Mouse (Mus musculus) adrenal gland, postnatal 10 days (tissue): Measurements from ENCODE around the gene Slc7a1. TPM values are rescaled to one million over a fixed set of nuclear protein-coding genes. Genes with fewer than 3 reads are reported as not detected.

Experiments used
- DNase-seq: peaks from one replicate; pipeline ENCODE4 v3.0.0; 2021; ENCODE audit warnings: mixed read lengths
- long read RNA-seq, 2 experiments: library from polyadenylated mRNA; stranded (forward); transcript quantifications; one replicate each; pipeline ENCODE4 v2.0.0; 2021
- total RNA-seq, 2 experiments: library from RNA; stranded (reverse); gene quantifications; 2 replicates each; pipeline ENCODE4 v1.2.3; 2021

The Slc7a1 gene
- total RNA-seq = 10 to 100 TPM; 53.0 to 60.6 TPM
- long read RNA-seq, experiment 1, partial matches to known transcripts = 1 of 11 reads
- long read RNA-seq, experiment 1, other reads (novel, unspliced or antisense) = 10 of 11 reads
- long read RNA-seq, experiment 2, partial matches to known transcripts = 0 of 5 reads
- long read RNA-seq, experiment 2, other reads (novel, unspliced or antisense) = 5 of 5 reads

- DNase-seq = peak; percentile 95
Measured at GRCm38 (mm10) chr5:148399660-148400443, at the start of gene Slc7a1. Gene Slc7a1 (minus strand): TSS chr5:148399904.

GRCm38 (mm10) chr5:148444974-148445373, 45.3 kb upstream of the Slc7a1 start:
- no peak for DNase-seq

DNA sequence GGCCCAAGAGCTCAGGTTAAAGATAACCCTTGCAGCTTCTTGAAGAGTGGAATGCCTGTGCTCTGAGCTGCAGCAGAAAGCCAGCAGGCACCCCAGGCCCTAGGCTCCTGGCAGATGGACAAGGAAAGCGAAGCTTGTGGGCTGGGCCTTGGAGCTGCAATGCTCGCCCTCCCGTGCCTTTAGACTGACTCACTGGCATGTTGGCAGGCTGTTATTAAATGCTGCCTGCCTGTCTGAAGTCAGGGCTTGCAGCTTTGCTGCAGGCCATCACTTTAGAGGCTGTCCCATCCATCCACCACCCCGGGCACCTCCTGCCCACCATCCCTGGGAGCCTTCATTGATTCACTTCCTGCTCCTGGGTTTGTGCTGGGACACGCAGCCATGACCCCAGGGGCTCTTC, 44.0 kb upstream of the Slc7a1 start:
- DNase-seq = peak; percentile 80

DNA sequence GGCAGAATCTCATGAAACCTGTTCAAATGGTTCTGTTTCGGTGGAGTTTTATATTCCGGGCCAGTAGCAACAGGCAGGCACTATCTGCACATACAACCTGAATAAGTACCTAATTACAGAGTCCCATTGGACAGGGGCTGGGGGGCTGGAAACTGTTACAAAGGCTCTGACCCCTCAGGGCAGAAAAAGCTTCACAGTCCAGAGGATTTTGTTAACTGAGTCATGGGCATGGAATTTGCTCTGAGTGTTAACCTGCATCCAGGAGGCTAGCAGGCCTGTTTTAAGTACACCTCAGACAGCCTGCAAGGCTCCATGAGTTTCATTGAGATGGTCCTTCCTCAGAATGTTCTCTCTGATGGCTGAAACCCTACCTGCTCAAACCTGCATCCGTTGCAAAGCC, 36.0 kb upstream of the Slc7a1 start:
- no peak for DNase-seq

GRCm38 (mm10) chr5:148432121-148432520, 32.4 kb upstream of the Slc7a1 start:
- no peak for DNase-seq

- DNase-seq = no peak
Measured at GRCm38 (mm10) chr5:148428846-148429245, 29.1 kb upstream of the Slc7a1 start.

- no peak for DNase-seq
Measured at GRCm38 (mm10) chr5:148425136-148425535, 25.4 kb upstream of the Slc7a1 start.

DNA sequence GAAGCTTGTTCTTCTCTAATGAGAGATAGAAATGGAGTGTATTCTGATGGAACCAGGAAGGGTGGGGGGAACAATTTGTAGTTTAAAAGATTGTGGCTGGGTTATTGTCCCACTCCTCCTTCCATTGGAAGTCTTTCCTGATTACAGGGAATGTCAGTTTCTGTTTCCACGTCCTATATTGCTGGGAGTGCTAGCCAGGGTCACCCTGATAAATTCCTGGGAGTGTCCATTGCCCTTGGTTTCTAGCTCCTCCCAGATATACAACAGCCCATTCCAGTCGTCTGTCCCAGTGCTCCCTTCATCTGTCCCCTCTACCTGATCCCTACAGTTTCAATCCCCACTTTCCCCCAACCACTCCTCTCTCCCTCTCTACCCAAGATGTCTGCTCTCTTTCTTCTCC, 21.6 kb upstream of the Slc7a1 start:
- no peak for DNase-seq

DNA sequence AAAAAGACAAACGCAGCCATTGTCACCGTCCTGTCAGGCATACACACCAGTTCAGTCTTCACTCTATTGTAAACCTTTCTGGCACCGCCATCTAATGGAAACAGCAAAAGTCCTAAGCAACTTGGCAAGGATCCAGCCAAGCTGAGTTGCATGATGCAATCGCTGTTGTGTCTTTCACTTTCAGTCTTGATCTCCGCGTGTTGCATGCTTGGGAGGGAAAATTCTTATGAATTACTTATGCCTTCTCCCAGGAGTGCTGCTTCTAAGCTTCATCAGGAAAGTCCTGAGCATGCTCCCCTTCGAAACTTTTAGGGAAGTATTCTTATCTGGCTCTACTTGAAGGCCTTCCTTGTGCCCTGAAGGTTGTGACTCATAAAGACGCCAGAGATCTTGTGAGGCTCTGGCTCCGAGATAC, 19.4 kb upstream of the Slc7a1 start:
- DNase-seq = peak; percentile 70

GRCm38 (mm10) chr5:148418436-148418835, 18.7 kb upstream of the Slc7a1 start:
- no peak for DNase-seq

DNA sequence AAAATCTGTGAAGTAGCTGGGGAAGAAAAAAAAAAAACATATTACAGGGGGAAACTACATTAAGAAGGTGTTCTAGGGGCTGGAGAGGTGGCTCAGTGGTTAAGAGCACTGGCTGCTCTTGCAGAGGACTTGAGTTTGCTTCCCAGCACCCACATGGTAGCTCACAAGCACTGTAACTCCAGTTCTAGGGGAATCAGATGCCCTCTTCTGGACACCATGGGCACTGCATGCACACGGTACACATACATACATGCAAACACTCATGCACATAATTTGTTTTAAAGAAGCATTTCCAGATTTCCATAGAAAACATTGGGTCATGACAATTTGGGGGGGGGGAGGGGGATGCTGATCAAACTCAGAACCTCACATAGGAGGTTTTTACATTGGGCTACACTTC, 18.1 kb upstream of the Slc7a1 start:
- no peak for DNase-seq

GRCm38 (mm10) chr5:148416461-148416860, 16.8 kb upstream of the Slc7a1 start:
- no peak for DNase-seq

GRCm38 (mm10) chr5:148414233-148414632, 14.5 kb upstream of the Slc7a1 start:
- no peak for DNase-seq

DNA sequence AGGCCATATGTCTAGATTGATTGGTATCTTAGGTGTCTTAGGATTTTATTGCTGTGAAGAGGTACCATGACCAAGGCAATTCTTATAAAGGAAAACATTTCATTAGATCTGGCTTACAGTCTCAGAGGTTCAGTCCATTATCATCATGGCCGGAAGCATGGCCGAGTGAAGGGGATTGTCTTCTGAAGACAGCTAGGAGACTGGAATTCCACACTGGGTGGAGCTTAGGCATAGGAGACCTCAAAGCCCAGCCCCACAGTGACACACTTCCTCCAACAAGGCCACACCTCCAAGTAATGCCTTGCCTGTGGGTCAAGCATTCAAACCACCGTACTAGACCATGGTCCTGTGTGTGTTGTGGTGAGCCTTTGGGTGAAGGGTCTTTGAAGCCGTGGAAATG, 12.8 kb upstream of the Slc7a1 start:
- DNase-seq = no peak

DNA sequence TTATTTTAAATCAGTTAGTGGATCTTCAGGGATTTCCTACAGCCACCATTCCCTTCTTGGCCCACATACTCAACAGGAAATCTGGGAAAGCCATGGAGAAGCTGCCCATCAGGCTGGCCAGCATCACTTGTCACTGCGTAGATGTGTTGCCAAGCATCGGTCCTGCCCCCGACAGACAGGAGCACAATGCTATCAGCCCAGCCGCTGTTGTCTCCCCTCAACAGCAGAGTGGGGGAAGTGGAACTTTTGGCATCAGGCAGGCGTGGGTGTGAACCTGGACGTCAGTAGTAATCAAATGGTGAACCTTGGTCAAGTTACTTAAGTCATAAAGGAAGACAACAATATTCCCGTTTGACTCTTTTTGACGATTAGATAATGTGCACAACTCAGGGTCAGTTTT, 9.8 kb upstream of the Slc7a1 start:
- DNase-seq = no peak

DNA sequence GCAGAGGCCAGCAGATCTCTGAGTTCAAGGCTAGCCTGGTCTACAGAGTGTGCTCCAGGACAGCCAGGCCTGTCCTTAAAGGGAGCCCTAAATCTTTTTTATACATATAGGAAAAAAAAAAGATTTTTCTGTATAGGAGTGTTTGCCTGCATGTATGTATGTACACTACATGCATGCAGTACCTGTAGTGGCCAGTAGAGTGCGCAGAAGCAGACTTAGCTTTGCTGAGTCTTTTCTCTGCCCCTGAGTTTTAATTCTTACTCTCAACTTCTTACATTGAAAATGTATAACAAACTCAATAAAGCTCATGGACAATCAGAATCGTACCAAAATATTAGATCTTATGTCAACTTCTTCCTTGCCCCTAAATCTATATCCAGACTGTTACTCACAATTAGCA, 7.2 kb upstream of the Slc7a1 start:
- DNase-seq = no peak

GRCm38 (mm10) chr5:148404548-148404947, 4.8 kb upstream of the Slc7a1 start:
- no peak for DNase-seq

- DNase-seq = peak; percentile 28
Measured at GRCm38 (mm10) chr5:148402641-148403040, 2.9 kb upstream of the Slc7a1 start.

GRCm38 (mm10) chr5:148398766-148399659, 691 bp downstream of the Slc7a1 start:
- DNase-seq = peak; percentile 69

- no peak for DNase-seq
Measured at GRCm38 (mm10) chr5:148398451-148398765, 1.3 kb downstream of the Slc7a1 start.

GRCm38 (mm10) chr5:148397911-148398310, 1.8 kb downstream of the Slc7a1 start:
- DNase-seq = no peak

- DNase-seq = no peak
Measured at GRCm38 (mm10) chr5:148397418-148397817, 2.3 kb downstream of the Slc7a1 start.

- DNase-seq = peak; percentile 87
Measured at GRCm38 (mm10) chr5:148393316-148393715, 6.4 kb downstream of the Slc7a1 start.
